Mouse (Mus musculus): ENCODE measurements around the gene Psmb2.

- TF ChIP-seq CTCF (IDR thresholded peaks at IDR 0.05; ENCODE audit: extremely low read depth, insufficient read depth, low read length) = no peak
- TF ChIP-seq POLR2A (IDR thresholded peaks at IDR 0.05; ENCODE audit: extremely low read depth, insufficient read depth, low read length) = no peak
Observed at GRCm38 (mm10) chr4:126631922-126632321, 45.5 kb upstream of the Psmb2 start.
